Mouse (Mus musculus): Measurements from ENCODE around the gene Tmem237. TPM values are rescaled to one million over a fixed set of nuclear protein-coding genes. Genes with fewer than 3 reads are reported as not detected.

The Tmem237 gene
- polyA plus RNA-seq, 1 experiment from 2014 or later: 40.9 TPM

GRCm38 (mm10) chr1:59162309-59163024 is 42.3 kb upstream of the Tmem237 start:
- WGBS: 76% methylated on average over 8 of the region's 8 CpGs
- Histone ChIP-seq H3K4me2 (replicated peaks; ENCODE audit: low read depth, low read length) (no peak overlapping the region), H3K4me3 (ENCODE audit: low read depth, low read length) (no peak overlapping the region), H3K27ac (ENCODE audit: low read length) (no peak overlapping the region), H3K4me1 (ENCODE audit: control insufficient read depth, insufficient read depth, low read length) (no peaks in the 10 kb centered on the region), H3K27me3 (ENCODE audit: control insufficient read depth, insufficient read depth, low read length) (no peaks in the 10 kb centered on the region), H3K36me3 (ENCODE audit: control insufficient read depth, insufficient read depth, low read length) (peaks cover 9% of the 10 kb centered on the region), H3K9me3 (ENCODE audit: control insufficient read depth, low read depth, low read length) (no peaks in the 10 kb centered on the region), H3K9ac (replicated peaks; ENCODE audit: low read depth, low read length) (no peak overlapping the region)
- ATAC-seq (ENCODE audit: insufficient number of reproducible peaks, insufficient read depth, low FRiP score, low read depth): no peak

- no peak overlapping the region for H3K27ac ChIP-seq (ENCODE audit: low read length)
- 87% methylated on average over 6 of the region's 6 CpGs for WGBS
- no peaks in the 10 kb centered on the region for H3K27me3 ChIP-seq (ENCODE audit: control insufficient read depth, insufficient read depth, low read length)
- no peak overlapping the region for H3K9ac ChIP-seq (replicated peaks; ENCODE audit: low read depth, low read length)
- H3K36me3 ChIP-seq (ENCODE audit: control insufficient read depth, insufficient read depth, low read length): peaks cover 9% of the 10 kb centered on the region
- H3K4me2 ChIP-seq (replicated peaks; ENCODE audit: low read depth, low read length): no peak overlapping the region
- no peaks in the 10 kb centered on the region for H3K4me1 ChIP-seq (ENCODE audit: control insufficient read depth, insufficient read depth, low read length)
- no peaks in the 10 kb centered on the region for H3K9me3 ChIP-seq (ENCODE audit: control insufficient read depth, low read depth, low read length)
- no peak overlapping the region for H3K4me3 ChIP-seq (ENCODE audit: low read depth, low read length)
- no peak for ATAC-seq (ENCODE audit: insufficient number of reproducible peaks, insufficient read depth, low FRiP score, low read depth)
These were observed 41.2 kb upstream of the Tmem237 start for GRCm38 (mm10) chr1:59161396-59161795.

- H3K27me3 ChIP-seq (ENCODE audit: control insufficient read depth, insufficient read depth, low read length): no peaks in the 10 kb centered on the region
- peaks cover 5% of the 10 kb centered on the region for H3K36me3 ChIP-seq (ENCODE audit: control insufficient read depth, insufficient read depth, low read length)
- no peak overlapping the region for H3K4me3 ChIP-seq (ENCODE audit: low read depth, low read length)
- no peaks in the 10 kb centered on the region for H3K9me3 ChIP-seq (ENCODE audit: control insufficient read depth, low read depth, low read length)
- WGBS: 88% methylated on average over 6 of the region's 6 CpGs
- no peak for ATAC-seq (ENCODE audit: insufficient number of reproducible peaks, insufficient read depth, low FRiP score, low read depth)
- H3K9ac ChIP-seq (replicated peaks; ENCODE audit: low read depth, low read length): no peak overlapping the region
- H3K4me1 ChIP-seq (ENCODE audit: control insufficient read depth, insufficient read depth, low read length): no peaks in the 10 kb centered on the region
- no peak overlapping the region for H3K27ac ChIP-seq (ENCODE audit: low read length)
- no peak overlapping the region for H3K4me2 ChIP-seq (replicated peaks; ENCODE audit: low read depth, low read length)
These were observed 40.7 kb upstream of the Tmem237 start for GRCm38 (mm10) chr1:59160871-59161270.

GRCm38 (mm10) chr1:59159136-59159535 is 38.9 kb upstream of the Tmem237 start:
- Histone ChIP-seq H3K4me2 (replicated peaks; ENCODE audit: low read depth, low read length) (no peak overlapping the region), H3K36me3 (ENCODE audit: control insufficient read depth, insufficient read depth, low read length) (peaks cover 5% of the 10 kb centered on the region), H3K4me3 (ENCODE audit: low read depth, low read length) (no peak overlapping the region), H3K27me3 (ENCODE audit: control insufficient read depth, insufficient read depth, low read length) (no peaks in the 10 kb centered on the region), H3K9me3 (ENCODE audit: control insufficient read depth, low read depth, low read length) (no peaks in the 10 kb centered on the region), H3K9ac (replicated peaks; ENCODE audit: low read depth, low read length) (no peak overlapping the region), H3K4me1 (ENCODE audit: control insufficient read depth, insufficient read depth, low read length) (no peaks in the 10 kb centered on the region), H3K27ac (ENCODE audit: low read length) (no peak overlapping the region)
- no peak for ATAC-seq (ENCODE audit: insufficient number of reproducible peaks, insufficient read depth, low FRiP score, low read depth)
- 78% methylated on average over 3 of the region's 3 CpGs for WGBS

GRCm38 (mm10) chr1:59158498-59158897 is 38.3 kb upstream of the Tmem237 start:
- H3K4me2 ChIP-seq (replicated peaks; ENCODE audit: low read depth, low read length): no peak overlapping the region
- H3K9ac ChIP-seq (replicated peaks; ENCODE audit: low read depth, low read length): no peak overlapping the region
- ATAC-seq (ENCODE audit: insufficient number of reproducible peaks, insufficient read depth, low FRiP score, low read depth): no peak
- H3K27ac ChIP-seq (ENCODE audit: low read length): no peak overlapping the region
- no peak overlapping the region for H3K4me3 ChIP-seq (ENCODE audit: low read depth, low read length)
- no peaks in the 10 kb centered on the region for H3K27me3 ChIP-seq (ENCODE audit: control insufficient read depth, insufficient read depth, low read length)
- H3K9me3 ChIP-seq (ENCODE audit: control insufficient read depth, low read depth, low read length): no peaks in the 10 kb centered on the region
- 79% methylated on average over 7 of the region's 7 CpGs for WGBS
- peaks cover 5% of the 10 kb centered on the region for H3K36me3 ChIP-seq (ENCODE audit: control insufficient read depth, insufficient read depth, low read length)
- H3K4me1 ChIP-seq (ENCODE audit: control insufficient read depth, insufficient read depth, low read length): no peaks in the 10 kb centered on the region

GRCm38 (mm10) chr1:59157846-59158245 is 37.6 kb upstream of the Tmem237 start:
- Histone ChIP-seq H3K9me3 (ENCODE audit: control insufficient read depth, low read depth, low read length) (no peaks in the 10 kb centered on the region), H3K4me1 (ENCODE audit: control insufficient read depth, insufficient read depth, low read length) (no peaks in the 10 kb centered on the region), H3K4me2 (replicated peaks; ENCODE audit: low read depth, low read length) (no peak overlapping the region), H3K27me3 (ENCODE audit: control insufficient read depth, insufficient read depth, low read length) (no peaks in the 10 kb centered on the region), H3K27ac (ENCODE audit: low read length) (no peak overlapping the region), H3K9ac (replicated peaks; ENCODE audit: low read depth, low read length) (no peak overlapping the region), H3K36me3 (ENCODE audit: control insufficient read depth, insufficient read depth, low read length) (peaks cover 1% of the 10 kb centered on the region), H3K4me3 (ENCODE audit: low read depth, low read length) (no peak overlapping the region)
- 81% methylated on average over 4 of the region's 4 CpGs for WGBS
- ATAC-seq (ENCODE audit: insufficient number of reproducible peaks, insufficient read depth, low FRiP score, low read depth): no peak

- Histone ChIP-seq H3K9me3 (ENCODE audit: control insufficient read depth, low read depth, low read length) (no peaks in the 10 kb centered on the region), H3K4me2 (replicated peaks; ENCODE audit: low read depth, low read length) (no peak overlapping the region), H3K27ac (ENCODE audit: low read length) (no peak overlapping the region), H3K4me1 (ENCODE audit: control insufficient read depth, insufficient read depth, low read length) (no peaks in the 10 kb centered on the region), H3K36me3 (ENCODE audit: control insufficient read depth, insufficient read depth, low read length) (no peaks in the 10 kb centered on the region), H3K27me3 (ENCODE audit: control insufficient read depth, insufficient read depth, low read length) (no peaks in the 10 kb centered on the region), H3K4me3 (ENCODE audit: low read depth, low read length) (no peak overlapping the region), H3K9ac (replicated peaks; ENCODE audit: low read depth, low read length) (no peak overlapping the region)
- ATAC-seq (ENCODE audit: insufficient number of reproducible peaks, insufficient read depth, low FRiP score, low read depth): no peak
- 69% methylated on average over 4 of the region's 4 CpGs for WGBS
These were observed 32.1 kb upstream of the Tmem237 start for GRCm38 (mm10) chr1:59152346-59152745.

GRCm38 (mm10) chr1:59150542-59150941 is 30.3 kb upstream of the Tmem237 start:
- no peak overlapping the region for H3K27ac ChIP-seq (ENCODE audit: low read length)
- ATAC-seq (ENCODE audit: insufficient number of reproducible peaks, insufficient read depth, low FRiP score, low read depth): no peak
- no peaks in the 10 kb centered on the region for H3K4me1 ChIP-seq (ENCODE audit: control insufficient read depth, insufficient read depth, low read length)
- H3K36me3 ChIP-seq (ENCODE audit: control insufficient read depth, insufficient read depth, low read length): no peaks in the 10 kb centered on the region
- WGBS: 80% methylated on average over 5 of the region's 5 CpGs
- H3K9me3 ChIP-seq (ENCODE audit: control insufficient read depth, low read depth, low read length): no peaks in the 10 kb centered on the region
- H3K4me3 ChIP-seq (ENCODE audit: low read depth, low read length): no peak overlapping the region
- H3K9ac ChIP-seq (replicated peaks; ENCODE audit: low read depth, low read length): no peak overlapping the region
- no peak overlapping the region for H3K4me2 ChIP-seq (replicated peaks; ENCODE audit: low read depth, low read length)
- no peaks in the 10 kb centered on the region for H3K27me3 ChIP-seq (ENCODE audit: control insufficient read depth, insufficient read depth, low read length)

GRCm38 (mm10) chr1:59144543-59144942 is 24.3 kb upstream of the Tmem237 start:
- Histone ChIP-seq H3K4me2 (replicated peaks; ENCODE audit: low read depth, low read length) (no peak overlapping the region), H3K27me3 (ENCODE audit: control insufficient read depth, insufficient read depth, low read length) (no peaks in the 10 kb centered on the region)
- 74% methylated on average over 10 of the region's 10 CpGs for WGBS

More at GRCm38 (mm10) chr1:59144543-59144942, 24.3 kb upstream of the Tmem237 start:
- no peak overlapping the region for H3K9ac ChIP-seq (replicated peaks; ENCODE audit: low read depth, low read length)
- H3K27ac ChIP-seq (ENCODE audit: low read length): no peak overlapping the region
- ATAC-seq (ENCODE audit: insufficient number of reproducible peaks, insufficient read depth, low FRiP score, low read depth): no peak
- H3K4me3 ChIP-seq (ENCODE audit: low read depth, low read length): no peak overlapping the region
- no peaks in the 10 kb centered on the region for H3K4me1 ChIP-seq (ENCODE audit: control insufficient read depth, insufficient read depth, low read length)
- no peaks in the 10 kb centered on the region for H3K36me3 ChIP-seq (ENCODE audit: control insufficient read depth, insufficient read depth, low read length)
- no peaks in the 10 kb centered on the region for H3K9me3 ChIP-seq (ENCODE audit: control insufficient read depth, low read depth, low read length)
